Mouse (Mus musculus) cerebellum, adult 8-10 months (tissue): ENCODE measurements around the gene Itgax.
"Not testable (repeated sequence)": the region's sequence is repeated elsewhere in the genome, so short reads cannot be mapped to it uniquely, and the experiment has no call there.

Source experiments
- DNase-seq: peaks from one replicate; pipeline ENCODE4 v3.0.0; 2022

Gene Itgax

GRCm38 (mm10) chr7:128128741-128129720 is at the start of gene Itgax:
TSS of gene Itgax (plus strand) at chr7:128129547.
- no peak for DNase-seq

- DNase-seq, result no peak
Observed at GRCm38 (mm10) chr7:128080012-128080411, 49.3 kb upstream of the Itgax start.

GRCm38 (mm10) chr7:128089141-128089540 is 40.2 kb upstream of the Itgax start:
- no peak for DNase-seq

GRCm38 (mm10) chr7:128098135-128098534 is 31.2 kb upstream of the Itgax start:
- DNase-seq, result no peak

- no peak for DNase-seq
Observed at GRCm38 (mm10) chr7:128100742-128101357, 28.5 kb upstream of the Itgax start.

- DNase-seq, result no peak
Observed at GRCm38 (mm10) chr7:128105246-128105645, 24.1 kb upstream of the Itgax start.

GRCm38 (mm10) chr7:128107462-128107861 is 21.9 kb upstream of the Itgax start:
- DNase-seq, result no peak

- no peak for DNase-seq
Observed at GRCm38 (mm10) chr7:128110314-128110713, 19.0 kb upstream of the Itgax start.

- DNase-seq, result no peak
Observed at GRCm38 (mm10) chr7:128112131-128112530, 17.2 kb upstream of the Itgax start.

- no peak for DNase-seq
Observed at GRCm38 (mm10) chr7:128114371-128115105, 14.8 kb upstream of the Itgax start.

GRCm38 (mm10) chr7:128115211-128115958 is 14.0 kb upstream of the Itgax start:
- no peak for DNase-seq

- DNase-seq, result no peak
Observed at GRCm38 (mm10) chr7:128116396-128116795, 13.0 kb upstream of the Itgax start.

GRCm38 (mm10) chr7:128119726-128120490 is 9.4 kb upstream of the Itgax start:
- DNase-seq, result no peak

- no peak for DNase-seq
Observed at GRCm38 (mm10) chr7:128132148-128132547, 2.8 kb downstream of the Itgax start.

GRCm38 (mm10) chr7:128133596-128133995 is 4.2 kb downstream of the Itgax start:
- no peak for DNase-seq

GRCm38 (mm10) chr7:128136927-128137326 is 7.6 kb downstream of the Itgax start:
- no peak for DNase-seq

- DNase-seq, result no peak
Observed at GRCm38 (mm10) chr7:128139611-128140010, 10.3 kb downstream of the Itgax start.

- no peak for DNase-seq
Observed at GRCm38 (mm10) chr7:128150970-128151369, 21.6 kb downstream of the Itgax start.

GRCm38 (mm10) chr7:128154076-128154475 is 24.7 kb downstream of the Itgax start, which contains the start of gene Itgad:
TSS of gene Itgad (plus strand) at chr7:128154376.
- DNase-seq, result no peak

- no peak for DNase-seq
Observed at GRCm38 (mm10) chr7:128154924-128155323, 25.6 kb downstream of the Itgax start.

- not testable (repeated sequence) for DNase-seq
Observed at GRCm38 (mm10) chr7:128158688-128159354, 29.5 kb downstream of the Itgax start.
